Mouse (Mus musculus): ENCODE measurements at regions not wholly inside any gene's neighbourhood (a gene's known extent, or its start where the extent isn't known, plus 50 kb on each side); places are given as distances from the start of the nearest gene placed in this dataset.
A peak's percentile ranks its signal among the peaks of the same experiment; 100 is the strongest.

DNA sequence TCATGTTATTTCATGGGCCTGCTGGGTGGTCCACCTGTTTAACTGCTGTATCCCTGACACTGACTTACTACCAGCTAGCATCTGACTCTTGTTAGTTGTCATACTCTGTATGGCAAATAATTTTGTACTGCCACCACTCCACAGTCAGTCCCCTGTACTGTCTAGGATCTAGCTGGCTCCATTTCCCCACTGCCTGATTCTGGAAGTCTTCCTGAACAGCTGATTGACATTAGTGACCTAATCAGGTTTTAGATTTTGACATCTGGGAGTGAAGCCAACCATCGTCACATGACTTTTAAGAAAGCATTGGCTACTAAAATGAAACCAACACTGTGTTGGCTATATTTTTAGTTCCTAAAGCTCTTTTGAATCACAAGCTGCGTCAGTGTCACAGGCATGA, 711.3 kb downstream of the Bcl11a start:
- H3K27ac ChIP-seq (replicated peaks): no peak overlapping the region
- H3K4me2 ChIP-seq (replicated peaks): no peak overlapping the region
- H3K9ac ChIP-seq (replicated peaks): no peak overlapping the region
- H3K36me3 ChIP-seq: no peaks in the 10 kb centered on the region
- WGBS: 84% methylated on average over 2 of the region's 2 CpGs
- no peak overlapping the region for H3K4me3 ChIP-seq
- H3K9me3 ChIP-seq: 0 out of 2 replicates have a peak, but pooled peaks cover 9% of the 10 kb centered on the region
- no peaks in the 10 kb centered on the region for H3K4me1 ChIP-seq
- H3K27me3 ChIP-seq: no peaks in the 10 kb centered on the region
- ATAC-seq (ENCODE audit: low FRiP score, low read depth): no peak

DNA sequence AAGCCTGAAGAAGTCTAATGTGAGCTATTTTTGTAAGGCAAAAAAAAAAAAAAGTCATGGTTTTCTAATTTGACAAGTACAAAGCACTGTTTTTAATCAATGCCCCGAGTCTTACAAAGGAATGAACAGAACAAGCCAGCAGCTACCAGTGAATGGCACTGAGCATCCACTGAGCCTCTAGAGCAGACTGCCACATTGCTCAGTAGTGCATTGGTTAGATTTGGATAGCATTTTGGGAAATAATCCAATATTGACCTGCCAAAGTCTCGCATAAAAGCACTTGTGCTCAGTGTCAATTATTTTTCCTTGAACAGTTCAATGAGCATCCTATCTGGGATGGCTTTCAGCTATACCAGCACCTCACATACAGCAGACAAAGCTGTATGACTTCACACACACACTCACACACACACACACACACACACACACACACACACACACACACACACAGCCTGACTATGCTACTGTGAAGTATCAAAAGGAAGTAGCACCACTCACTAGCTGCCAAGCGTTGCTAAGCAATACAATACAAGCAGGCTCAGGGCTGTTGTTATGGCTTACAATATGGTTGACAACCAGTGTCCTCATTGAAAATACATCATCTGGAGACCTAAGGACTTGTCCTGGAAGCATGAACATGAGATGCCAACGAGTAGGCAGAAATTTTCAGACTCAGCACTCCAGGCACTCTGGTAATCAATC, 717.8 kb downstream of the Bcl11a start:
- Histone ChIP-seq H3K4me1 (peaks cover 5% of the 10 kb centered on the region; the same call in 1 of the 2 replicates), H3K36me3 (no peaks in the 10 kb centered on the region), H3K4me3 (no peak overlapping the region), H3K27ac (replicated peaks) (no peak overlapping the region), H3K9me3 (no peaks in the 10 kb centered on the region), H3K9ac (replicated peaks) (no peak overlapping the region), H3K27me3 (no peaks in the 10 kb centered on the region), H3K4me2 (replicated peaks) (no peak overlapping the region)
- peak; percentile 62; the same call in 1 of the 2 replicates for ATAC-seq (ENCODE audit: low FRiP score, low read depth)
- WGBS: 65% methylated on average over 4 of the region's 4 CpGs

DNA sequence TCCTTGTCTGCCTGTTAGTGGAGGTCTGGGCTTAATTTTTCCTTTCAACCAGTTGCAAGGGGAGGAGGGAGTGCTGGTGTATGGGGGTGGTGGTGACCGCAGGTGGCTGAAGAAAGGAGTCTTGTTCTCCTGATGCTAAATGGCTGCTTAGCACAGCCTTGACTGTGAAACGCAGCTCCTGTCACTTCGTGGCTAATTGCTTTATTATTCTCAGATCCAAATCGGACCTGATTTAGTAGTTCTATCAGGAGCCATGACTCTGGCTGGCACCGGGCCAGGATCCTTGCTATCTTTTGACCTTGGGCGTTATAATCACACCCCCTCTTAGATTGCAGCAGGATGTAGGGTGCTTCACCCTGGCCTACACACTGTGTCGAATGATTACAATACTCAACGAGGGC, 726.8 kb downstream of the Bcl11a start:
- H3K27ac ChIP-seq (replicated peaks): no peak overlapping the region
- peaks cover 6% of the 10 kb centered on the region; the same call in 1 of the 2 replicates for H3K4me1 ChIP-seq
- no peaks in the 10 kb centered on the region for H3K27me3 ChIP-seq
- no peaks in the 10 kb centered on the region for H3K9me3 ChIP-seq
- no peak overlapping the region for H3K4me3 ChIP-seq
- 74% methylated on average over 8 of the region's 8 CpGs for whole genome bisulfite sequencing
- no peaks in the 10 kb centered on the region for H3K36me3 ChIP-seq
- H3K9ac ChIP-seq (replicated peaks): no peak overlapping the region
- H3K4me2 ChIP-seq (replicated peaks): no peak overlapping the region
- 0 out of 2 replicates have a peak, but pooled peaks have one; percentile 30 for ATAC-seq (ENCODE audit: low FRiP score, low read depth)

DNA sequence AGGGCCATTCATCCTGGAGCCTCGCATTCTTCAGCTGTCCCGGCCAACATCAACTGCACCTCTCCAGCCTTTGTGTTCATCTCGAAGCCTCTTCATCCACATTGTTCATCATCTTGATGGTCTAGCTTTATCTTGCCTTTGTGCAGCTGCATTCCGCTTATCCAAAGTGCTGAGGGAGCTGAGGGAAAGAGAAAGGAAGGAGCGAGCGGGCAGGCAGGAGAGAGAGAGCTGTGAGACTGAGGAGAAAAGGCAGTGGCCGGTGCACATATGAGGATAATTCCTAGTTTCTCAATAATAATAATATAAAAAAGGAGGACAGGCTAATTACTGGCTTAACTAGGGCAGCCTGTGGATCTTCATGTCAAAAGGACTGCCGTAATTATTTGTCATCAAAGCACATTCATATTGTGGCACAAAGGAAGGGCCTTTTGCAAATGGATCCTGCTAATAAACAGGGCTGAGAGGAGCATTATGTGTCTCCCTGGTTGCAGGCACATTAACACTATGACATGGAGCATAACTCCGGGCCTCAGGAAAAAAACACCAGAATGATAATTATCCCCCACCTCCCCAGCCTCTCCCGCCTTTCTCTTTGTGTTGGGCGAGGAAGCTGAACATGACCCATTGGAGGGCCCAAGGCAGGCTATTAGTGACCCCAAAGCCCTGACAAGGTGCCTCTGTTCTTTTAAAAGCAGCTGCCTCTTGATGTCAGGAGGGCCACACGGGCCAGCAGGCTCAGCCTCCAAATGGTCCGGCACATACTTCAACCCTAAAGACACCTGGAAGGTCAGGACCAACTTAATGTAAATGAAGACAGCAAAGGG, 751.9 kb downstream of the Bcl11a start:
- peak; percentile 74 for ATAC-seq (ENCODE audit: low FRiP score, low read depth)
- 42% methylated on average over 13 of the region's 13 CpGs for WGBS
- Histone ChIP-seq H3K9me3 (no peaks in the 10 kb centered on the region), H3K4me1 (peaks cover 15% of the 10 kb centered on the region), H3K36me3 (no peaks in the 10 kb centered on the region), H3K27me3 (no peaks in the 10 kb centered on the region), H3K9ac (replicated peaks) (no peak overlapping the region), H3K27ac (replicated peaks) (0 out of 2 replicates have a peak overlapping the region, but pooled peaks have one; percentile 35), H3K4me3 (no peak overlapping the region), H3K4me2 (replicated peaks) (no peak overlapping the region)

DNA sequence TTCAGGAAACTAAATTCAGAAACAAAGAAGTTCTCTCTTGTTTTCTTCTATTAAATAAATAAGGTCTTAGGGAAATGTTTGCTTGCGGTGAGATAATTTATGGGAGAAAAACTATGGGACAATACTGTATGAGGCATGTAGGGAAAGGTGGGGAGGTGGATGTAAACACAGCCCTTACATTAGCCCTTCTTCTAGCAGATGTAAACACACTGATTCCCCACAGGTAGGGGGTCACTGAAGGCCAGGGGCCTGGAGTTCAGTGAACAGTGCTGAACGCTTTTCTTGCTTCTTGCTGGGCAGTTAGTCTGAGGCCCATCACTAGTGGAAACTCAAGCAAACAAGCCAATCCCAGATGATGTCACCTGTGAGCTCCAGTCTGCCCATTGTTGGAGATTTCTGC, 752.6 kb downstream of the Bcl11a start:
- Histone ChIP-seq H3K27me3 (no peaks in the 10 kb centered on the region), H3K9me3 (no peaks in the 10 kb centered on the region), H3K4me2 (replicated peaks) (no peak overlapping the region), H3K4me1 (peaks cover 15% of the 10 kb centered on the region), H3K27ac (replicated peaks) (no peak overlapping the region), H3K9ac (replicated peaks) (no peak overlapping the region), H3K36me3 (no peaks in the 10 kb centered on the region), H3K4me3 (no peak overlapping the region)
- WGBS: 72% methylated on average over 2 of the region's 2 CpGs
- ATAC-seq (ENCODE audit: low FRiP score, low read depth): 0 out of 2 replicates have a peak, but pooled peaks have one; percentile 45

DNA sequence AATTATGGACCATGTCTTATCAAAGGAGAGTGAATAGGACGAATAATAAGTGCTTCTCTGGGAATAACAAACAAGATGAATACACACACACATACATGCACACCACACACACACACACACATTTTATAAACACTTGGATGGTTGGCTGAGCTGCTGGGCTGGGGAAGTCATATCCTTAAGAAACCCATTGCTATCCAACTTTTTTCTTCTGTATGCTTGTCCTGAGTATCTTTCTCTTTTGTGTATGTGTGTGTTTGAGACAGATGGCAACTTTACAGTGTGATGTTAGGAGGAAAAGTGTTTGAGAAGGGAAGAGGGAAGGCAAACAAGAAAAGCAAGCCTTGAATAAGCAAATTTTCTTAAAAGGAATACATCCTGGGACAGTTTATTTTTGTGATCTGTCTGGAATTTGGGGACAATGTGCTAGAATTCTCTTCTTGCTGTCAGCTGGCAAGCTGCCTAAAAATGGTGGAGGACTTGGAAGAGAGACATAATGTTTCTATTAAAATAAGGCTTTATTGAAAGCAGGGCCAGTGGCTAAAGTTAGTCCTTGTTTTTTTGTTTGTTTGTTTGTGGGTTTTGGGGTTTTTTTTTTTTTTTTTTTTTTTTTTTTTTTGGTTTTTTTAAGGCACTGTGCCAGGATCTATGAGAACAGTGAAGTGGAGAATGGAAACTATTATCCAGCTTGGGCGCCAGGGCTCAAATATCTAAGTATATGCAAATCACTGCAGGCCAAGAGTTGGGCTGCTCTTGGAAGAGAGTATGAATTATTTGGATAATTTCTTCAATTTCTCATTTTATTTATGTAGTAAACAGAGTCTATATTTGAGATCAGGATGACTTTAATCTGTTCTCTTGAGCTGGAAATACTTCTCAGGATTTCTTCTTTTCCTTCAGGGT, 766.2 kb downstream of the Bcl11a start:
- WGBS: 78% methylated on average over 2 of the region's 2 CpGs
- no peaks in the 10 kb centered on the region for H3K27me3 ChIP-seq
- H3K27ac ChIP-seq (replicated peaks): no peak overlapping the region

DNA sequence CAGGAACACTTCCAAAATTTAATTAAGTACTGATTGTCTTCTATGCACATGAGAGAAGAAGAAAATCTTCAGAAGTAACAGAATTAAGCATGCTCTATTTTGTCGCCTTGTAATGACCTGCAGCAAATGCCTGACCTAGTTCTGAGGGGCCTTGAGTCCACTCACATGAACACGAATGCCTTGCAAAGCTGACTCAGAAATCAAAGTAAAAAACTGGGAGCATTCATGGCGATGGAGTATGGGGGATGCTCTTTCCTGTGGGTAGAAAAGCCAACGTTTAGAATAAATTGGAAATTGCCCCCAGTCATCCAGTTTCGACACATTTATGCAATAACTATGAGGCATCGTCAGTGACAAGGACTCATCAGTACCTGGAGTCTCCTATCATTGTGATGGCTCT, 779.1 kb downstream of the Bcl11a start:
- no peak overlapping the region for H3K4me2 ChIP-seq (replicated peaks)
- H3K9ac ChIP-seq (replicated peaks): no peak overlapping the region
- H3K4me3 ChIP-seq: no peak overlapping the region
- H3K9me3 ChIP-seq: no peaks in the 10 kb centered on the region
- H3K36me3 ChIP-seq: no peaks in the 10 kb centered on the region
- 85% methylated on average over 6 of the region's 6 CpGs for WGBS
- no peak for ATAC-seq (ENCODE audit: low FRiP score, low read depth)
- no peaks in the 10 kb centered on the region for H3K4me1 ChIP-seq
- no peaks in the 10 kb centered on the region for H3K27me3 ChIP-seq
- H3K27ac ChIP-seq (replicated peaks): no peak overlapping the region

More for the DNA sequence above, 766.2 kb downstream of the Bcl11a start:
- Histone ChIP-seq H3K9ac (replicated peaks) (no peak overlapping the region), H3K4me3 (no peak overlapping the region), H3K9me3 (no peaks in the 10 kb centered on the region), H3K4me2 (replicated peaks) (no peak overlapping the region), H3K4me1 (no peaks in the 10 kb centered on the region), H3K36me3 (no peaks in the 10 kb centered on the region)
- no peak for ATAC-seq (ENCODE audit: low FRiP score, low read depth)

DNA sequence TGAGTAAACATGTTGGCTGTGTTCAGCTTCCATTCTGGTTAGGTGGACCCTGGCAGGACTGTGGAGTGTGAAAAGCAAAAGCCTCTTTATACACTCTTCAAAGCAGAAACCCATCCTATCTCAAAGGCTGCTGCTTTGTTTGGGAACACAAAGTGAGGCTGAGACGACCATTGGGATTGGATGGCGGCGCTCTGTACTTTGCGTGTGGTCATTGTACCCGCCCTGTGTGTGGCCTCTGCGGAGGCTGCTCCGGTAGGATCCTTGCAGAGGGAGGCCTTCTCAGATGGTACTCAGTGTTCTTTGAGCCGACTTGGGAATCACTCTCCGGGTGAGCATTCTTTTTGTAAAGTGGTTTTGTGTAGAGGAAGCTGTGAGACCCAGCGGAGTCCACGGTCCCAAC, 786.8 kb downstream of the Bcl11a start:
- H3K27ac ChIP-seq (replicated peaks): no peak overlapping the region
- H3K9me3 ChIP-seq: no peaks in the 10 kb centered on the region
- H3K4me2 ChIP-seq (replicated peaks): no peak overlapping the region
- ATAC-seq (ENCODE audit: low FRiP score, low read depth): no peak
- H3K27me3 ChIP-seq: no peaks in the 10 kb centered on the region
- no peak overlapping the region for H3K9ac ChIP-seq (replicated peaks)
- H3K4me1 ChIP-seq: no peaks in the 10 kb centered on the region
- no peaks in the 10 kb centered on the region for H3K36me3 ChIP-seq
- H3K4me3 ChIP-seq: no peak overlapping the region
- WGBS: 36% methylated on average over 11 of the region's 11 CpGs

DNA sequence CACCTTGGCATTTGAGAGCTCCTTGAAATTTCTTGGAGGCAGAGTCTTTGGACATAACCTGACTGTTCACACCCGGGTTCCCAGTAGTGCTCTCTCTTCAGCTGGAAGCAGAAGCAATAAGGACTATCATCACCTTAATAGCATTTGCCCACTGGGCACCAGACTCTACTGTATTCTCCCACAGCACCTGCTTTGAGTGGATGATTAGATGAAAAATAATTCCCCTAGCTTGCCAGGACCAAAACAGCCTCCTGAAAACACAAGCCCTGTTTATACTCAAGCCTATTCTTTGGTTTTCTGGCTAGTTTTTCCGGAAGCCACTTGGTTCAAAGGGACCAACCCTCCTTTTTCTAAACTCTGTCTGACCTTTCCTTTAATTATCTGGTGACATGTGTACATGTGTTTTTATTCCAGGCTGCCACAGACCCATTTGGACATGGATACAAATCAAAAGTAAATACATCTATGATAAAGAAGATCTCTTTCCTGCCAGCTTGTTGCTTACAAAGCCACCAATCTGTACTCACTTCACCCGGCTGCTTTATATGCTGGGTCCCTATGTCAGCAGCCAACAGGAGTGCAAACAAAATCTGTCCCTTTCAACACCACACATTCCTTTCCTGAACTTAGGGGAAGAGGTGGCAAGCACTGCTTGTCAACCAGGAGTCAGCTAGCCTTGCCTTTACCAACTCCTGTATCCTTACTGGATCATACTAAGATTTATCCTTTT, 787.4 kb downstream of the Bcl11a start:
- H3K27ac ChIP-seq (replicated peaks): no peak overlapping the region
- H3K4me2 ChIP-seq (replicated peaks): no peak overlapping the region
- no peaks in the 10 kb centered on the region for H3K27me3 ChIP-seq
- no peaks in the 10 kb centered on the region for H3K36me3 ChIP-seq
- WGBS: 78% methylated on average over 3 of the region's 3 CpGs
- no peaks in the 10 kb centered on the region for H3K4me1 ChIP-seq
- H3K9ac ChIP-seq (replicated peaks): no peak overlapping the region
- no peaks in the 10 kb centered on the region for H3K9me3 ChIP-seq
- no peak for ATAC-seq (ENCODE audit: low FRiP score, low read depth)
- H3K4me3 ChIP-seq: no peak overlapping the region

Measured in midbrain, embryonic 12.5 days (tissue).